Mouse (Mus musculus) right cerebral cortex, postnatal 36 days (tissue): Measurements from ENCODE around the gene Fam25c.
"Not testable (repeated sequence)": the region's sequence is repeated elsewhere in the genome, so short reads cannot be mapped to it uniquely, and the experiment has no call there.

Experiments
- DNase-seq, 2 experiments: peaks; one replicate each; pipeline ENCODE4 v3.0.0; 2022; ENCODE audit warnings: low spot score in 2 of 2, mixed read lengths in 1 of 2

The Fam25c gene

GRCm38 (mm10) chr14:34355301-34355700 is at the start of gene Fam25c:
Gene Fam25c, minus strand, starts transcription at chr14:34355433.
- no peak for DNase-seq

DNA sequence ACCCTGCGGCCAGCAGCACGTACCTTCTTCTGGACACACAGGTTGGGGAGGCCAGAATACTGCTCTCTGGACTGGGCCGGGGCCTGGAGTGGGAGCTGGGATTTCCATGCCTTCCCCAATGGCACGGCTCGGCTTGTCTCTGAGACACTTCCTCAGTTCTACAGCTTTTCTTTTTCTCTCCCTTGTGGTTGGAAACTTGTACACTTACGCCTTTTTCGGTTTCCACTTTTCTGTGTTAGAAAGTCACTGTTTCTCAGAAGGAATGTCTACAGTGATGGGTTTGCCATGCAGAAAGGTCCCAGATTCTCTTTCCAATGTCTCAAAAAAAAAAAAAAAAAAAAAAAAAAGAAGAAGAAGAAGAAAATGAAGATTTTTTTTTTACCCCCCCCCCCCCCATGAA is 48.2 kb upstream of the Fam25c start:
- no peak for DNase-seq

DNA sequence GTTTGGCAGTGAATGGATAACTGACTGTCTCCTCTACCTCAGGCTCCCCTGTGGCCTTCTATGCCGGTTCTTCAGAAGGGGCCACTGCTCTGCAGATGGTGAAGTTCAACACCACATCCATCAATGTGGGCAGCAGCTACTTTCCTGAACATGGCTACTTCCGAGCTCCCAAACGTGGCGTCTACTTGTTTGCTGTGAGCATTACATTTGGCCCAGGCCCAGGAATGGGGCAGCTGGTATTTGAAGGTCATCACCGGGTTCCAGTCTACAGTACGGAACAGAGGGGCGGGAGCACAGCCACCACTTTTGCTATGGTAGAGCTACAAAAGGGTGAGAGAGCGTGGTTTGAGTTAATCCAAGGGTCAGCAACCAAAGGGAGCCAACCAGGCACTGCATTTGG is 47.6 kb upstream of the Fam25c start:
- DNase-seq = no peak

DNA sequence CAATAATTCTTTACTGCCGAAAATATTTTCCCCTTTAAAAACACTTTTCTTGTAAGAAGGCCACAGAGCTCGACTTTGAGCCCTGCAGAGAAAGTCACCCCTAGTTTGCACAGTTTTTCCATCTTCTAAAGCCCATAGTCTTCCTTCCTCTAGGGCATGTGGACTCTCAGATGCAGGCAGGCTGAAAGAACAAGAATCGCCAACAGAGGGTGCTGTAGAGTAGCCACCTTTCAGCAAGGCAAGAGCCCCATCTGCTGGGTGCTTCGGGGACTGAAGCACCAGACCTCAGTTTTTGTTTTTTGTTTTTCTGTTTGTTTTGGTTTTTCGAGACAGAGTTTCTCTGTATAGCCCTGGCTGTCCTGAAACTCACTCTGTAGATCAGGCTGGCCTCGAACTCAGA is 45.9 kb upstream of the Fam25c start:
- peak; percentile 20 to 26 for DNase-seq

DNA sequence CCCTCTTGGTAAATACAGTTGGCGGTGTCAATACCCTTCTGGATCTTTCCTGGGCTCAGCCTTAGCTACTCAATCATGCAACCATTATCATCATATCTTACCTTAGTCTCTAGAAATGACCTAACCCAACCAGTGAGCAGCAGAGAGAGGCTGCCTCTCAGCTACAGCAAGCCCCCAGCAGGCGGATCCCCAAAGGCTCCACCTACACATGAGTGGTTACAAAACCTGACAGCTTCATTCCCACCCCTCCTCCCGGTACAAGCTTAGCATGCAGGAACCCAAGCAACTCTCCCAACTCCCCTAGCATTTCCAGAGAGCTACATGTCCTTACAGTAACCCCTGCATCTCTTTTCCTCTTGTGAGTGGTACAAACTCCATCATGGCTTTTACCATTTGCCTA is 44.8 kb upstream of the Fam25c start:
- DNase-seq = no peak

DNA sequence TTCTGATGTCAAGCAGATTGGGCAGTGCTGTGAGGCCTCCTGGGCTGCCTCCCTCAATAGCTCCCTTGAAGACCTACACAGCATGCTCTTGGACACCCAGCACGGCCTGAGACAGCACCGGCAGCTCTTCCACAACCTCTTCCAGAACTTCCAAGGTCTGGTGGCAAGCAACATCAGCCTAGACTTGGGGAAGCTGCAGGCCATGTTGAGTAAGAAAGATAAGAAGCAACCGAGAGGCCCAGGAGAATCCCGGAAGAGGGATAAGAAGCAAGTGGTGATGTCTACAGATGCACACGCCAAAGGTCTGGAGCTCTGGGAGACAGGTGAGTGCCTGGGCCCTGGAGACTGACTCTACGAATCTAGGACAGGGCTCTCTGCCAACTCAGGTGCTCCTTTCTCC is 44.1 kb upstream of the Fam25c start:
- no peak for DNase-seq

DNA sequence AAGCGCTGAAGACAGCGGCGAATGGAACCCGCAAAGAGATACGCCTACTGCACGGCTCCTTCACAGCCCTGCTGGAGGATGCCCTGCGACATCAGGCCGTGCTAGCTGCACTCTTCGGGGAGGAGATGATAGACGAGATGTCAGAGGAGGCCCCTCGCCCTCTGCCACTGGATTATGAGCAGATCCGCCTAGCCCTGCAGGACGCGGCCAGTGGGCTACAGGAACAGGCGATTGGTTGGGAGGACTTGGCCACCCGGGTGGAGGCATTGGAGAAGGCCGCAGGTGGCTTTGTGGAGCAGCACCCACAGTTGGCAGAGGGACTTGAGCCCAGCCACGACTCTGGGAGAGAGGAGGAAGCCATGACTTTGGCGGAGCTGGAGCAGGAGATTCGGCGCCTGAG is 43.7 kb upstream of the Fam25c start:
- no peak for DNase-seq

DNA sequence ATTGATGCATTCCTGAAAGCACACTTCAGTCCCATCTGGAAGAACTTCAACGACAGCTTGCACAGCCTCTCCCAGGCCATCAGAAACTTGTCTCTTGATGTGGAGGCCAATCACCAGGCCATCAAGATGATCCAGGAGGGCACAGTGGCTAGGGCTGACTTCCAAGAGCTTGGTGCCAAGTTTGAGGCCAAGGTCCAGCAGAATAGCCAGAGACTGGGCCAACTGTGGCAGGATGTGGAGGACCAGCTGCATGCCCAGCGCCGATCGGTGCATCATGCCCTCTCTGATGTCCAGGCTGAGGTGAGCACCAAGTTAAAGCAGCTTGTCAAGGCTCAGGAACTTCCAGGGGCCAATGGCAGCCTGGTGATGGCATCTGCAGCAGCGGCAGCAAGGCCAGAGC is 42.6 kb upstream of the Fam25c start:
- DNase-seq = no peak

DNA sequence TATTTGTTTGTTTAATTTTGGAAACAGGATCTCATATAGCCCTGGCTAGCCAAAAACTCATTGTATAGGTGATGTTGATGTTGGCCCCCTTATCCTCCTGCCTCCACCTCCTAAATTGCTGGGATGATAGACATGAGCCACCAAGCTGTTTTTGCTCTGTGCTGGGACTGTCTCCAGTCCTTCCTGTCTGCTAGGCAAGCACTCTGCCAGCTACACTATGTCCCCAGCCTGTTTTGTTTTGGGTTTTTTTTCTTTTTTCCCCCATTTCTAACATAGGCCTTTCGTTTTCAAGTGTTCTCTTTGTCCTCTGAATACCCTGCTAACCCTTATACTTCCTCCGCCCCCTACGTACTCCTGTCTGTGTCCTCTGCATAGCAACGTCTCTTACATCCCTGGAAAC is 38.1 kb upstream of the Fam25c start:
- DNase-seq = no peak

GRCm38 (mm10) chr14:34382921-34383704 is 27.9 kb upstream of the Fam25c start:
- no peak for DNase-seq

DNA sequence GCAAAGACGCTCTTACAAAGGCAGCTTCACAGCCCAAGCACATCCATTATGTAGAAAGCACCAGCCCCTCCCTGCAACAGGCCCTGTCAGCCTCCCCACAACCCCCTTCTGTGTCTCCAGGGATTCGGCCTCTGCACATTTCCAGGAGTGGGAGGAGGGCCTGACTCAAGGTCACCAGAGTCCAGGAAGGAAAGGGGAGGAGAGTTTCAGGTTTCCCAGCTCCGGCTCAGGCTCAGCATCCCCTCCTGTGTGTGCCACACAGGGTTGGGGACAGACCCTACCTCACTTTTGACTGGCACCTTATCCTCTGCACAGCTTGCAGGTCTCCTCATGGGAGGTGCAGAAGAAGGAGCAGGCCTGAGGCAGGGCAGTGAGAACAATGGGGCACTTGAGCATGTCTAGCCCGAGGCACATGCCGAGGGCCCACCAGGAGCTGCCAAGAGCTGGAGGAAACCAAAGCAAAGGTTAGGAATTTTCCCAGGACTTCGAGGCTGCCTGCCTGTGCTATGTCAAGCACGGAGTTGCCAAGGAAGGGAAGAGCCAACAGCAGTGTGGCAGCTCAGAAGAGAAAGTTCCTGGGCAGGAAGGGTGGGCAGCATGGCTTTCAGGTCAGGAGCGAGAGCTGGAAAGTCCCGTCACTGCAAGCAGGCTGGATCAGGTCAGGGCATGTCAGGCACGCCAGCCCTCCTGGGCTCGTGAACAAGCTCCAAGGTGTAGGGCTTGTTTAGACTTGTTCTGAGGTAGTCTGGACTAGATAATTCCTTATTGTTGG is 23.5 kb upstream of the Fam25c start:
- no peak for DNase-seq

- DNase-seq = no peak
These were observed 21.9 kb upstream of the Fam25c start for GRCm38 (mm10) chr14:34377121-34377520.

- DNase-seq = no peak
These were observed 20.7 kb upstream of the Fam25c start for GRCm38 (mm10) chr14:34375941-34376340.

- no peak for DNase-seq
These were observed 20.2 kb upstream of the Fam25c start, which contains the start of gene Mmrn2 for GRCm38 (mm10) chr14:34375415-34375904. Gene Mmrn2, plus strand, starts transcription at chr14:34375465.

DNA sequence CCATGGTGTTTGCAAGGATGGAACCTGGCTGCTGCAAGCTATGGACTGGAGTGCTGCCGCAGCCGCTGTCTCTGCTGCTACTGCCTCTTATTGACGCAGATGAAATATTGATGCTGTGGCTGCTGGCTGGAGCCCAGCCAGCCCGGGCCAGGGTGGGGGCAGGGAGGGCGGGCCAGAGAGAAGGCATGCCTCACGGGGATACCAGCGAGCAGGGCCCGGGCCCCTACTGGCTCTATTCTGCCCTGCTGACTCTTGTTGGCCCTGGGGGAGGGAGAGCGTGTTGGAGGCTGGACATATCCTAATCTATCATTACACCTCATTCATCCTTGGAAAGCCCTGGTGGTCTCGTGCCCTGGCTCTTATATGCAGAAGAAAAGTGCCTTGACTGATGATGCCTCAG is 19.3 kb upstream of the Fam25c start, which contains the start of gene Sncg:
Gene Sncg (minus strand): TSS at position 213 of the 400 bp plus-strand sequence.
- no peak for DNase-seq

DNA sequence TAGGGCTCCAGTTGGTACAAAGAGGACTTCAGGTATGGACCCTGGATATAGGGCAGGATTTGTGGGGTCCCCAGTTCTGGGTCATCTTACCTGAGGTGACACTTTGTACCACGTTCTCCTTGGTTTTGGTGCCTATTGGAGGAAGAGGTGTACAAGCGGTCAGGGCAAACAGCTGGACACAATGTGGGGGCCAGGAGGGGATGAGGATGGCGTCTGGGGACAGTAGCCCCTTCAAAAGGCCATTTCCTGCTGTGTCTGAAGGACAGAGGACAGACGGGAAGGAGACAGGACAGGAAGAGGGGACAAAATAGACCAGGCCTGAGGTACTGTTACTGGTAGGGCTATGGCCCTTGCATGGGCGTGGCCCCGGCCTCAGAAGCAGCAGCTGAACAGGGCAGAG is 18.3 kb upstream of the Fam25c start:
- no peak for DNase-seq

- no peak for DNase-seq
These were observed 17.4 kb upstream of the Fam25c start for GRCm38 (mm10) chr14:34372646-34373045.

DNA sequence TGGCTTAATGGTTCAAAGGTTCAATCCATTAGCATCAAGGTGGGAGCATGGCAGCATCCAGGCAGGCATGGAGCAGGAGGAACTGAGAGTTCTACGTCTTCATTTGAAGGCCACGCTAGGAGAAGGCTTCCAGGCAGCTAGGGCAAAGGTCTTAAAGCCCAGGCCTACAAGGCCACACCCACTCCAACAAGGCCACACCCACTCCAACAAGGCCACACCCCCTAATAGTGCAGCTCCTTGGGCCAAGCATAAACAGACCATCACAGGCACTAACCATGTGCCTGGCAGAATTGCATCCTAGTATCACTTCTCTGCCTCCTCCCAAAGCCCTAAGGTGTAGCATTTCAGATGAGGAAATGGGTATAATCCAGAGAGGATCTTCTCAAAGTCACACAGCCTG is 16.5 kb upstream of the Fam25c start:
- DNase-seq = no peak

DNA sequence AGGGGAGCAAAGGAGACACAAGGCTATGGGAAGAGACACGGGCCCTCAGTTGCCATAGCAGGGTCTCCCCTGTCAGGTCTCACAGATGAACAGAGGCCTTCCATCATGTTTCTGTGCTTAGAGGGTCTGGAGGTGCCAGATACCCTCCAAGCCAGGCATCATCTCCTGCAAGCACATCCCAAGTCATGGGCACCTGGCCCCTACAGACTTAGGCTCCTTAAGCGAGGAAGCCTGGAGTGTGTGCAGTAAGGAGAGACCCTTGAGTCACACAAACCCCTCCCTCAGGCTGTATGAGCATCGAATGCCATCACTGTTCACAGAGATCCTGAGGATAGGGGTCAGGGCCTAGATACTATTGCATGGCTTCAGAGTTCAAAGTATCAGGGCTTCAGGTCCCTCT is 15.7 kb upstream of the Fam25c start:
- no peak for DNase-seq

- no peak for DNase-seq
These were observed 15.0 kb upstream of the Fam25c start for GRCm38 (mm10) chr14:34370203-34370602.

GRCm38 (mm10) chr14:34365147-34365507 is 9.9 kb upstream of the Fam25c start:
- no peak for DNase-seq

DNA sequence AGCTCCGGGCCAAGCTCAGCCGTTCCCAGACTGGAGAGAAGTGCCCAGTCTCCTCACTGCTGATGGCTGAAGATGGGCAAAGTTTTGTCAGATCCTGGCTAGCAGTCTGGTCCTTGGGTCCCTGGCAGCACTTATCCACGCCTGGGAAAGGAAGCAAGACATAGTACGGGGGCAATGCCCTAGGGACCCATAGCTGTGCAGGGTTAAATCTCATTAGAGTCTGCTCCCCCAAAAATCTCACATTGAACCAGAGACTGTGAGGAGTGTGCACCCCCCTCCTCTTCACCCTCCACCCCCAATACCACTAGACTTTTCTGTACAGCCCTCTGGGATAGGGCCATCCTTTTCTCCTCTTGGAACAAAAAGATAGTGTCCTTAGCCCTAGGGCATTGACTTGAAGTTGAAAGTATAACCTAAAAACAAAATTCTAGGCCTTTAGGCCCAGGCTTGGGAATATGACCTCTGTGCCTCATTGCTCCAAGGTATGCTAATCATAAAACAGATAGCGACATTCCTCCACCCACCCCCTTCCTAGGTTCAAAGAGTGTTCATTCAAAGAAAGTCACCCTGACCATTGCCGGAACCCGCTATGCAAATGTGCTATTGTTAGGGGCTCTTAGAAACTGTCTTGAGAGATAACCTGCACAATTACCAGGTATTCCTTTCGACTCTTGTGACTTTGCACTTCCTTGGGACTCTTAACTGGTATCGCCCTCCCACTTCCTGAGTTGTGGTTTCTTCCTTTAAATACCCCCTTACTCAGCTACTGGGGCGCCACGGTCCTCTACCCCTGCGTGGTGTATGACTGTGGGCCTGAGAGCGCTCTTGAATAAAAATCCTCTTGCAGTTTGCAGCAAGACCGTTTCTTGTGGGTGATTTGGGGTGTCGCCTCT is 9.3 kb upstream of the Fam25c start:
- DNase-seq = not testable (repeated sequence)
